Mouse (Mus musculus) layer of hippocampus, adult 2 months (tissue): ENCODE data around the gene Il10. TPM values are rescaled to one million over a fixed set of nuclear protein-coding genes. Genes with fewer than 3 reads are reported as not detected.
"Not testable (repeated sequence)": the region's sequence is repeated elsewhere in the genome, so short reads cannot be mapped to it uniquely, and the experiment has no call there.

Experiments
- DNase-seq, 2 experiments: peaks; one replicate each; pipeline ENCODE4 v3.0.0; 2022; ENCODE audit warnings: low spot score in 2 of 2
- H3K27ac ChIP-seq: fragments of 200-600 bp; 2 replicates; pipeline ENCODE4 v1.8.1; 2022
- H3K4me3 ChIP-seq: fragments of 200-600 bp; 2 replicates; pipeline ENCODE4 v1.8.1; 2022; ENCODE audit warnings: mild to moderate bottlenecking
- CTCF ChIP-seq: fragments of 200-600 bp; conservative IDR thresholded peaks from 2 replicates; pipeline ENCODE4 v1.8.1; 2022; ENCODE audit warnings: antibody characterized with exemption, mild to moderate bottlenecking, moderate library complexity
- total RNA-seq, 2 experiments: library from RNA; stranded (reverse); gene quantifications; 2 replicates each; pipeline ENCODE4 v1.2.3; 2021

The Il10 gene
- total RNA-seq, 2 experiments from 2014 or later = not detected

DNA sequence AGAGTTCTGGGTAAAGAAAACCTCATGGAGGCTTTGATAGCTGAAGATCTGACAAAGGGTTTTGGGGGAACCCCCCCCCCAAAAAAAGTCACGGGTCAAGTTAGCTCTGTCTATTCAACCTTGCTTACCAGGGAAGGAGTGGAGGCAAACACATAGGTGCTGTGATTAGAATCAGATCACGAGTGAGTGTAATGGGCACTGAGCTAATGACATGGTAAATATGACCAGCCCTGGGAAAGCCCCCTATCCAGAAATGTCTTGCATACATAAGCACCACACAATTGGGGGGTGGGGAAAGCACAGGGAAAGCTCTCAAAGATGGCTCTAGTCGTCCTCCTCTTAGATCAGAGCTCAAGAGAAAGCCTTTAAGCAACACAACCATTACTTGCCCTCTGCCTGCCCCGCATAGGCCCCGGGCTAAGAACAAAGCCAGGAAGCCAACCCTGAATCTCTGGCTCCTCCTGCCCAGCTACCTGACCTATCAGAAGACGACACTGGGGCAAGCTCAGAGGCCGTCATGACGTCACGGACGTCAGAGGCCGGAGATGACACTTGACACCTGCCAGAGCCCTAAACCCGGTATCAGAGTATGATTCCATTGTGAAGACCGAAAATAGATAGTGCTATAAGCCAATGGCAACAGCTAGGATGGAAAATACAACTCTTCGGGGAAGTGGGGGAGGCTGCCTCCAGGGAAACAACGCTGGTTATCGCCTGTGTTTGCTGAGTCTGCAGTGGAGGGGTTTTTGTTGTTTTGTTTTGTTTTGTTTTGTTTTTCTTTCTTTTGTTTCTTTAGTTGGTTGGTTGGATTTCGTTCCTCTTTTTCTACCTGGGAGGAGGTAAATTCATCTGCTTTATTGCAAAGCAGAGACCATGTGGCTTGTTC lies 16.4 kb upstream of the Il10 start:
- Histone ChIP-seq H3K27ac (no peak overlapping the region), H3K4me3 (no peak overlapping the region)
- no peak for TF ChIP-seq CTCF
- no peak for DNase-seq

- Histone ChIP-seq H3K4me3 (no peak overlapping the region), H3K27ac (no peak overlapping the region)
- no peak for DNase-seq
- TF ChIP-seq CTCF = no peak
These were observed 13.6 kb upstream of the Il10 start for GRCm38 (mm10) chr1:131006069-131006468.

GRCm38 (mm10) chr1:131010201-131011153 lies 9.2 kb upstream of the Il10 start:
- Histone ChIP-seq H3K4me3 (no peak overlapping the region), H3K27ac (no peak overlapping the region)
- no peak for DNase-seq
- no peak for TF ChIP-seq CTCF

DNA sequence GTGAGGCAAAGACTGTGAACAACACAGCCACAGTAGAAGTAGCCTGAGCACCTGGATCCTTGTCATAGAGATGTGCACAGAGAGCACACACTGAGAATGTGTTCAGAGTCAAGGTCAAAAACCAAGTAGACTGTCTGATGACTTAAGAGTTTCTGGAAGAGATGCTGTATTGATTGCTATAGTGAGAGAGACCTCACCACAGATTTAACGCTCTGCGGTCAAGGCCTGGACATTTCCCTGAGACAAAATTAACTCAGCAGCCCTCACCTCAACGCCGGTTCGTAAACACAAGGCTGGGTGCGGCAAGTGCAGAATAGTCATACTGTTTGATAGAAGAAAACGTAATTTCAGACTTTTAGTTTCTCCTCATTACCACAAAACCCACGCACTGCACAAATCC lies 7.2 kb upstream of the Il10 start:
- Histone ChIP-seq H3K4me3 (no peak overlapping the region), H3K27ac (no peak overlapping the region)
- TF ChIP-seq CTCF = no peak
- DNase-seq = no peak

DNA sequence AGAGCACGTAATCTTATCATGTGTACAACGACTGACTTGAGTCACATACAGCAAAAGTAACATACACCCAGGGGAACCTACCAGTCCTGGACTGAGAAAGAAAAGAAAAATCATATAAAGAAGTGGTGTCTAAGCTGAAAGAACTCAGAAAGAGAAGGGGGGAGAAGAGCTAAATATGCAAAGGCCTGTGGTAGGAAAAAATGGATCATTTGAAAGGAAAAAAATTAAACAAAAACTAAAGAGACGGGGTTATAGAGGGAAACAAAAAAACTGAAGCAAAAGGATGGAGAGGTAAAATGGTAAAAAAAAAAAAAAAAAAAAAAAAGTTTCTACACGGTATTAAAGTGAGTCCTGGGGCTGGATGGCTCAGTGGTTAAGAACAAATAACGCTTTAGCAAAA lies 5.7 kb upstream of the Il10 start:
- H3K4me3 ChIP-seq = no peak overlapping the region
- DNase-seq = no peak
- no peak for TF ChIP-seq CTCF

DNA sequence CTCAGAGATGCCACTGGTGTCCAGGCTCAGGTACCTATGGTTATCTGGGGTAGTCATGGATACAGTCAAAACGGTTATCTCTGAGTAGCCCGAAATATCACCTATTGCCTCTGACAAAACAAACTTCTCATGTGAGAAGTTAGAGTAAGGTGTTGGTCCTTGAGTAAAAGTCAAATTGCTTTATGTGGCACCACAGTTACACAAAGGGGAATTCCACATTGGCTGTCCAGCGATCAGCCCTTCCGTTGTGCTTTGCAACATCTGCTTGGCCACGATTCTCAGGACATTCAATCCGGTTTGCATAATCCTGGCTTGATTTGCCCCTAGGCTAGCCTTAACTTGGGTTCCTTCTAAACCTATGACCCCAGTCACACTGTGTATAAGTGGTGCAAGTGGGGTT lies 4.4 kb upstream of the Il10 start:
- TF ChIP-seq CTCF = no peak
- Histone ChIP-seq H3K4me3 (no peak overlapping the region), H3K27ac (no peak overlapping the region)
- DNase-seq = no peak

More for the DNA sequence above, 5.7 kb upstream of the Il10 start:
- no peak overlapping the region for H3K27ac ChIP-seq

DNA sequence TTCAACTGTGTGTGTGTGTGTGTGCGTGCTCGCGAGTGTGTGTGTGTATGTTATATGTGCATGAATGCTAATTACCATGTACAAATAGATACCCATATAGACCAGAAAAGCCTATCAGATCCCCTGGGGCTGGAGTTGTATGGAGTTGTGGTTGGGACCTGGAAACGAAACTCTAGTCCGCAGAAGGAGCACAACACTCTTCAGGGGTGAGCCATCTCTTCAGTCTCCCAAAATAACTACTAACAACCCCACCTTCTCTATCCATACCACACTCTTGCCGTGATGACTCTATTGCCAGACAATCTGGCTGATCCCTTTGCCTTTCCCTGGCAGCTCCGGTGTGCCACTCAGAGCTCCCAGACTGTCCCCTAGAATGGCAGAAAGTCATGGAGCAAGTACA lies 3.8 kb upstream of the Il10 start:
- DNase-seq = no peak
- TF ChIP-seq CTCF = no peak
- no peak overlapping the region for H3K4me3 ChIP-seq
- no peak overlapping the region for H3K27ac ChIP-seq

DNA sequence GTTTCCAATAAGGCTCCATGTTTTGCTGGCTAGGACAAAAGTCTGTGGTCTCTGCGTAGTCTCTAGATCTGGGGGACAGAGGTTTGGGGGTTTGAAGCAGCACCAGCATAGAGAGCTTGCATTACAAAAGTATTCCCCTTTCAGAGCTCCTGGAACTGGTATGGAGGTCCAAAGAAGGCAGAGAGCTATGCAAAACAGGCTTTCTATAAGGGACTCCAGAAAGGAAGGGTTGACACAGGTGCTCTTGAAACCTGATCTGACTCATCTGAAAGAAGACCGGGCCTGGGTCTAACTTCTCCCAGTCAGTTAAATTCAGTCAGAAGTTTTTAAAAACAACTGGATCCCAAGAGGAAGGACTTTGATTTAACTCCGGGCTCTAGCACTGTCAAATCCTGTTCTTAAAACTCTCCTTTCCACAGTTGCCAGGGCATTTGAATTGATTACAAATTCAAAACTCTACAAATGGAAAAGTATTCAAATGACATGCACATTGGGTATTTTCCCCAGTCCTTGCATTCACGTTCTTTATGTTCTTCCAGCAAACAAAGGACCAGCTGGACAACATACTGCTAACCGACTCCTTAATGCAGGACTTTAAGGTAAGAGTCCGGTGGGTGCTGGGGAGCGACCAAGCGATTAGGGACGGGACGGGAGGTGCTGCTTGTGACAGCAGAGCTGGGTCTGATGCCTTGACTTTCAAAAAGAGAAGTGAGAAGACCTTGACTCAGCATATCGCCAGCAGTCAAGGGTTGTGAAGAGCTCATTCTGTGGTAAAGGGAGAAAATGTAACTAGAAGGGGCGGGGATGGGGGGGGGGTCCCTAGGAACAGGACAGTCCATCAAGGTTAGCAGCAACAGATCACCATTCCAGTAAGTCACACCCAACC lies 1.0 kb downstream of the Il10 start:
- DNase-seq = no peak
- no peak overlapping the region for H3K27ac ChIP-seq
- no peak for TF ChIP-seq CTCF
- H3K4me3 ChIP-seq = no peak overlapping the region

DNA sequence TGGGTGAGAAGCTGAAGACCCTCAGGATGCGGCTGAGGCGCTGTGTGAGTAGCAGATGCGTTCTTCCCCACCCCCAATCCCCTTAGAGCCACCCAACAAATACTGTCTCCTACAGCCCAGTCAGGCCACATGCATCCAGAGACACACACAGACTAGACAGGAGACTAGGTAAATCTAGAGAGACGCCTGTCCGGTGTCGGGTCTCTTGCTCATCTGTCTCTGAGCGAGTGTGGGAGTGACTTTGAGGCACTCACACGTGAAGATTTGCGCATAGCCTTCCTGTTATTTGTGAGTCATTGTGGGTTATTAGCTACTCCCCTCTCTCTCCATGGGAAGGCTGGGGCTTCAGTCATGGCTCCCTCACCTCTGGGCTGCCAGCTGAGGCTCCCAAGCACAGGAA lies 1.8 kb downstream of the Il10 start:
- no peak overlapping the region for H3K27ac ChIP-seq
- H3K4me3 ChIP-seq = no peak overlapping the region
- DNase-seq = no peak
- no peak for TF ChIP-seq CTCF

- Histone ChIP-seq H3K27ac (no peak overlapping the region), H3K4me3 (no peak overlapping the region)
- no peak for DNase-seq
- no peak for TF ChIP-seq CTCF
These were observed 2.4 kb downstream of the Il10 start for GRCm38 (mm10) chr1:131021900-131022590.

GRCm38 (mm10) chr1:131022591-131023249 lies 3.1 kb downstream of the Il10 start:
- no peak overlapping the region for H3K27ac ChIP-seq
- no peak overlapping the region for H3K4me3 ChIP-seq
- DNase-seq = no peak
- TF ChIP-seq CTCF = no peak

DNA sequence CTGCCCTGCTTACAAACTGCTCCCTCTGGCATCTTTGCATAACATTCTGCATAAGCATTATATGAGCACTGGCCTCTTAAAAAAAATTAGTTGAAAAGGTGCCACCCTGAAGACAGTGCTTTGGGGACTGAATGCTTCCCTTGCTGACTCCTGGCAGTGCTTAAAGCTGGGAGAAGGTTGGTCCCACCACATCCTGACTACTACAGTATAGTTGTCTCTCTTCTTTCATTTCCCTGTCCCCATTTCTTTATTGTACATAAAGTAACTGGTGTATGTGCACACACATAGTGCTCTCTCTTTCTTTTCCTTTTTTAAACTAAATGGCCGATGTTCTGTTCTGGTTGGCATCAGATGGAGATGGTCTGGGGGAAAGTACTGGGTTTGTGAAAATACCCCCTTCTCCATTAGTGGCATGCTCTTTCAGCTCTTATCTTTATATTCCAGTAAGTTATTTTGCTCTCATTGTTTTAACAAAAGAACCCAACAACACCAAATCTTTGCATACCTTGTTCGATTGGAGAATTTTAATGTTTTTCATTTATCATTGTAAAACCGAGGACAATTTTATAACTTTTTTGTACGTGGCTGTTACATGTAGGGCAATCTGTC lies 3.7 kb downstream of the Il10 start:
- H3K27ac ChIP-seq, DNase-seq, H3K4me3 ChIP-seq: not testable (repeated sequence)
